Mouse (Mus musculus) hindbrain, postnatal 0 days (tissue): ENCODE results near the gene Rap2c. TPM values are rescaled to one million over a fixed set of nuclear protein-coding genes. Genes with fewer than 3 reads are reported as not detected.

Experiments used
- ATAC-seq: fragments of 200-750 bp; cut with Nextera tagmentation; 2 replicates; pipeline ENCODE4 v1.8.0; 2017; ENCODE audit warnings: mild to moderate bottlenecking, moderate TSS enrichment, moderate library complexity
- DNase-seq: peaks from one replicate; pipeline ENCODE4 v3.0.0-alpha.2; 2015; ENCODE audit warnings: low spot score
- H3K27ac ChIP-seq: fragments of 300-500 bp; sonication (generic); 2 replicates; pipeline ENCODE4 v1.5.1; 2014; ENCODE audit warnings: mild to moderate bottlenecking
- H3K27me3 ChIP-seq: fragments of 300-500 bp; sonication (generic); 2 replicates; pipeline ENCODE4 v1.6.1; 2014; ENCODE audit warnings: low read length, mixed read lengths; ENCODE audit not compliant: insufficient read depth
- H3K36me3 ChIP-seq: fragments of 300-500 bp; sonication (generic); 2 replicates; pipeline ENCODE4 v1.6.1; 2014; ENCODE audit warnings: low read length, mixed read lengths; ENCODE audit not compliant: insufficient read depth
- H3K4me1 ChIP-seq: fragments of 300-500 bp; sonication (generic); 2 replicates; pipeline ENCODE4 v1.6.1; 2014; ENCODE audit warnings: antibody characterized with exemption, low read length, mixed read lengths; ENCODE audit not compliant: insufficient read depth
- H3K4me2 ChIP-seq: fragments of 300-500 bp; sonication (generic); 2 replicates; pipeline ENCODE4 v1.6.1; 2014; ENCODE audit warnings: low read depth, mild to moderate bottlenecking, low read length, moderate library complexity, mixed read lengths
- H3K4me3 ChIP-seq: fragments of 300-500 bp; sonication (generic); 2 replicates; pipeline ENCODE4 v1.5.1; 2014; ENCODE audit warnings: low read length
- H3K9ac ChIP-seq: fragments of 300-500 bp; sonication (generic); replicated peaks from 2 replicates; pipeline ENCODE4 v1.6.1; 2014; ENCODE audit warnings: mild to moderate bottlenecking, low read length, moderate library complexity, mixed read lengths
- H3K9me3 ChIP-seq: fragments of 300-500 bp; sonication (generic); 2 replicates; pipeline ENCODE4 v1.6.1; 2016; ENCODE audit warnings: low read length, mixed read lengths
- CTCF ChIP-seq: IDR thresholded peaks from 2 replicates; pipeline ENCODE4 v1.5.1; 2016; ENCODE audit warnings: antibody characterized with exemption, control low read depth, low read depth
- WGBS: fragments of 180-500 bp; shearing (Covaris S2); extraction: QIAGEN DNeasy Blood & Tissue Kit; methylation state at CpG from one replicate; pipeline ENCODE4 v1.1.7; 2014; 5-methylcytosine and 5-hydroxymethylcytosine counted together
- polyA plus RNA-seq: library from polyadenylated mRNA; unstranded; fragments of >200 nt; fragmentation: Nextera tagmentation; extraction: Ambion mirVana; gene quantifications from 2 replicates; pipeline ENCODE4 v1.2.1, GENCODE M21; 2015
- total RNA-seq: library from RNA; depleted of rRNA; stranded (reverse); fragments of >200 nt; gene quantifications from 2 replicates; pipeline ENCODE4 v1.2.3, GENCODE M21; 2014; rRNA removed

Rap2c gene
- total and polyA plus RNA-seq, 2 experiments from 2014 or later, result 10.1 to 15.8 TPM

- H3K4me2 ChIP-seq, result no peak overlapping the region
- ATAC-seq (no peak), DNase-seq (no peak)
- H3K27ac ChIP-seq, result no peak overlapping the region
- H3K27me3 ChIP-seq, result no peaks in the 10 kb centered on the region
- no peaks in the 10 kb centered on the region for H3K4me1 ChIP-seq
- no peak overlapping the region for H3K9ac ChIP-seq
- H3K4me3 ChIP-seq, result no peak overlapping the region
- TF ChIP-seq CTCF, result no peak
- no peaks in the 10 kb centered on the region for H3K9me3 ChIP-seq
- H3K36me3 ChIP-seq, result no peaks in the 10 kb centered on the region
- WGBS, result 86% methylated on average over 5 of the region's 5 CpGs
These were observed 47.9 kb downstream of the Rap2c start for GRCm38 (mm10) chrX:50969907-50970306.

- no peak for TF ChIP-seq CTCF
- no peaks in the 10 kb centered on the region for H3K36me3 ChIP-seq
- H3K9ac ChIP-seq, result no peak overlapping the region
- H3K9me3 ChIP-seq, result no peaks in the 10 kb centered on the region
- DNase-seq (no peak), ATAC-seq (no peak)
- H3K4me2 ChIP-seq, result no peak overlapping the region
- H3K27ac ChIP-seq, result no peak overlapping the region
- no peak overlapping the region for H3K4me3 ChIP-seq
- H3K4me1 ChIP-seq, result no peaks in the 10 kb centered on the region
- H3K27me3 ChIP-seq, result no peaks in the 10 kb centered on the region
- 72% methylated on average over 10 of the region's 10 CpGs for WGBS
These were observed 49.5 kb downstream of the Rap2c start for GRCm38 (mm10) chrX:50968157-50968932.

- Histone ChIP-seq H3K4me1 (no peaks in the 10 kb centered on the region), H3K9me3 (no peaks in the 10 kb centered on the region), H3K9ac (no peak overlapping the region), H3K4me3 (no peak overlapping the region), H3K4me2 (no peak overlapping the region), H3K27me3 (no peaks in the 10 kb centered on the region), H3K36me3 (no peaks in the 10 kb centered on the region), H3K27ac (no peak overlapping the region)
- DNase-seq (no peak), ATAC-seq (no peak)
- 71% methylated on average over 3 of the region's 3 CpGs for whole genome bisulfite sequencing
- TF ChIP-seq CTCF, result no peak
These were observed 52.7 kb downstream of the Rap2c start for GRCm38 (mm10) chrX:50965157-50965556.

- Histone ChIP-seq H3K27ac (no peak overlapping the region), H3K27me3 (no peaks in the 10 kb centered on the region), H3K9me3 (no peaks in the 10 kb centered on the region), H3K9ac (no peak overlapping the region), H3K4me2 (no peak overlapping the region), H3K36me3 (no peaks in the 10 kb centered on the region), H3K4me1 (no peaks in the 10 kb centered on the region), H3K4me3 (no peak overlapping the region)
- DNase-seq (no peak), ATAC-seq (no peak)
- 82% methylated on average over 6 of the region's 6 CpGs for WGBS
- TF ChIP-seq CTCF, result no peak
These were observed 54.9 kb downstream of the Rap2c start for GRCm38 (mm10) chrX:50962955-50963354.

Other genes with a start within 250 kb of the Rap2c start
- gene Stk26, start 177.0 kb downstream of the Rap2c start, total RNA-seq, result 0.50 and 1.3 TPM in 2 replicates
- 0.48 and 0.99 TPM in 2 replicates for gene Stk26, start 177.0 kb downstream of the Rap2c start, polyA plus RNA-seq
- gene Frmd7, start 75.3 kb downstream of the Rap2c start, total RNA-seq, result 0.50 and 0.52 TPM in 2 replicates
- 0.09 and 0.36 TPM in 2 replicates for gene Frmd7, start 75.3 kb downstream of the Rap2c start, polyA plus RNA-seq
- gene Mbnl3, start 188.5 kb upstream of the Rap2c start, total RNA-seq, result 0.83 and 1.4 TPM in 2 replicates
- gene Mbnl3, start 188.5 kb upstream of the Rap2c start, polyA plus RNA-seq, result 0.81 and 1.1 TPM in 2 replicates